Mouse (Mus musculus) brain, embryonic 18.5 days (tissue): ENCODE results near the gene Mindy3.
A peak's percentile ranks its signal among the peaks of the same experiment; 100 is the strongest.
"Not testable (repeated sequence)": the region's sequence is repeated elsewhere in the genome, so short reads cannot be mapped to it uniquely, and the experiment has no call there.

Experiments
- DNase-seq: peaks from one replicate; pipeline ENCODE4 v3.0.0-alpha.2; 2012; ENCODE audit warnings: low read depth, low spot score

Gene Mindy3

GRCm38 (mm10) chr2:12419262-12419655 lies at the start of gene Mindy3:
Gene Mindy3 (minus strand): TSS chr2:12419470.
- peak; percentile 66 for DNase-seq

- no peak for DNase-seq
Observed at GRCm38 (mm10) chr2:12459732-12460131, 40.5 kb upstream of the Mindy3 start.

GRCm38 (mm10) chr2:12450108-12450507 lies 30.8 kb upstream of the Mindy3 start:
- no peak for DNase-seq

- DNase-seq: no peak
Observed at GRCm38 (mm10) chr2:12440120-12440519, 20.9 kb upstream of the Mindy3 start.

- no peak for DNase-seq
Observed at GRCm38 (mm10) chr2:12439543-12439942, 20.3 kb upstream of the Mindy3 start.

- DNase-seq: peak; percentile 34
Observed at GRCm38 (mm10) chr2:12438181-12438580, 18.9 kb upstream of the Mindy3 start.

GRCm38 (mm10) chr2:12432055-12432454 lies 12.8 kb upstream of the Mindy3 start:
- no peak for DNase-seq

GRCm38 (mm10) chr2:12424374-12424773 lies 5.1 kb upstream of the Mindy3 start:
- no peak for DNase-seq

- DNase-seq: not testable (repeated sequence)
Observed at GRCm38 (mm10) chr2:12423426-12423825, 4.2 kb upstream of the Mindy3 start.

GRCm38 (mm10) chr2:12418534-12419261 lies 572 bp downstream of the Mindy3 start:
- no peak for DNase-seq

GRCm38 (mm10) chr2:12418121-12418520 lies 1.1 kb downstream of the Mindy3 start:
- DNase-seq: no peak

GRCm38 (mm10) chr2:12412309-12412708 lies 7.0 kb downstream of the Mindy3 start:
- no peak for DNase-seq

- DNase-seq: no peak
Observed at GRCm38 (mm10) chr2:12411129-12411528, 8.1 kb downstream of the Mindy3 start.

GRCm38 (mm10) chr2:12406737-12407136 lies 12.5 kb downstream of the Mindy3 start:
- DNase-seq: no peak

- DNase-seq: no peak
Observed at GRCm38 (mm10) chr2:12402469-12402868, 16.8 kb downstream of the Mindy3 start.

GRCm38 (mm10) chr2:12401137-12401536 lies 18.1 kb downstream of the Mindy3 start:
- no peak for DNase-seq

- DNase-seq: peak; percentile 28
Observed at GRCm38 (mm10) chr2:12389028-12389427, 30.2 kb downstream of the Mindy3 start.

GRCm38 (mm10) chr2:12388569-12388968 lies 30.7 kb downstream of the Mindy3 start:
- no peak for DNase-seq

GRCm38 (mm10) chr2:12384389-12384788 lies 34.9 kb downstream of the Mindy3 start:
- DNase-seq: no peak

GRCm38 (mm10) chr2:12382650-12383049 lies 36.6 kb downstream of the Mindy3 start:
- no peak for DNase-seq

GRCm38 (mm10) chr2:12380233-12380632 lies 39.0 kb downstream of the Mindy3 start:
- DNase-seq: no peak

- no peak for DNase-seq
Observed at GRCm38 (mm10) chr2:12378591-12378990, 40.7 kb downstream of the Mindy3 start.

GRCm38 (mm10) chr2:12377024-12377423 lies 42.2 kb downstream of the Mindy3 start:
- no peak for DNase-seq

GRCm38 (mm10) chr2:12372883-12373282 lies 46.4 kb downstream of the Mindy3 start:
- no peak for DNase-seq
